In genomic region chr1:135639853-135640252, GRCm38 (mm10) we compare ENCODE assay signal across 17 mouse cellular contexts. TPM values are rescaled to one million over a fixed set of nuclear protein-coding genes. Genes with fewer than 3 reads are reported as not detected.
DNase-seq lines count a peak whose midpoint lies in the region; ATAC-seq and TF ChIP-seq lines count a peak whose summit lies in the region.
"Had no signal": no experiment of that assay in that cellular context is flagged by ENCODE, and none has a peak within 500 bp of the region (broad histone marks: within the 10 kb centered on the region; RNA-seq: fewer than 3 reads in every experiment).

No protein-coding gene starts in this region.

- H3K27me3 ChIP-seq in lung, postnatal 0 days (replicated peaks; ENCODE audit: insufficient read depth, low read length), result no peaks in the 10 kb centered on the region
- H3K27me3 ChIP-seq: heart, embryonic 12.5 days; Patski had no signal

- TF ChIP-seq CTCF in lung, postnatal 0 days (IDR thresholded peaks at IDR 0.05), result no peak

- TF ChIP-seq EP300 in lung, postnatal 0 days (IDR thresholded peaks at IDR 0.05), result no peak

- 90% methylated on average over 7 of the region's 7 CpGs for whole genome bisulfite sequencing in lung, postnatal 0 days

- DNase-seq in lung, postnatal 0 days (ENCODE audit: low spot score), result peak; percentile 25
- DNase-seq in lung, postnatal 36 days, result no peak
- DNase-seq in MN1 (ENCODE audit: low spot score), result peak; percentile 54
- DNase-seq in natural killer cell, adult 2 months (ENCODE audit: low spot score in 2 of 2), result no peak
- no peak for DNase-seq in right cerebral cortex, adult 18-20 months
- DNase-seq: adrenal gland, postnatal 25 days; cerebellum, adult 2 months; cerebellum, postnatal 10 days; heart, postnatal 36 days had no signal

- H3K9ac ChIP-seq in lung, postnatal 0 days (replicated peaks; ENCODE audit: low read depth), result no peak overlapping the region
- H3K9ac ChIP-seq: heart, embryonic 12.5 days had no signal

- H3K9me3 ChIP-seq in lung, postnatal 0 days (ENCODE audit: low read length), result no peaks in the 10 kb centered on the region
- H3K9me3 ChIP-seq: embryonic facial prominence, embryonic 10.5 days; heart, embryonic 12.5 days had no signal

- no peak overlapping the region for H3K4me3 ChIP-seq in lung, postnatal 0 days (ENCODE audit: low read depth, low read length)
- H3K4me3 ChIP-seq: embryonic facial prominence, embryonic 10.5 days; heart, embryonic 12.5 days had no signal

- no peak for ATAC-seq in lung, postnatal 0 days
- peak; percentile 66 for ATAC-seq in megakaryocyte, adult 5-6 weeks (ENCODE audit: poor library complexity, severe bottlenecking)
- ATAC-seq: activated CD4-positive, CD25-positive, alpha-beta regulatory T cell, adult 4 months; forebrain, embryonic 14.5 days; hindbrain, embryonic 16.5 days; inflammation-experienced regulatory T-cells, adult 6 months; Patski had no signal

- peaks cover 6% of the 10 kb centered on the region; the same call in 1 of the 2 replicates for H3K4me1 ChIP-seq in lung, postnatal 0 days (ENCODE audit: insufficient read depth, low read depth, low read length)

- H3K36me3 ChIP-seq in lung, postnatal 0 days (ENCODE audit: insufficient read depth, low read length), result no peaks in the 10 kb centered on the region
- H3K36me3 ChIP-seq: embryonic facial prominence, embryonic 10.5 days; heart, embryonic 12.5 days had no signal

- no peak overlapping the region for H3K4me2 ChIP-seq in lung, postnatal 0 days (replicated peaks; ENCODE audit: low read depth, low read length)
- H3K4me2 ChIP-seq: heart, embryonic 12.5 days had no signal

- H3K27ac ChIP-seq in lung, postnatal 0 days (ENCODE audit: low read length), result no peak overlapping the region
- H3K27ac ChIP-seq: embryonic facial prominence, embryonic 10.5 days had no signal

RNA-seq across cellular contexts. Expression of gene Nav1, which starts 32.8 kb away (rescaled TPM):
- 5.7 and 6.1 TPM in 2 replicates for polyA plus RNA-seq in lung, postnatal 0 days (2015; fragmentation: Nextera tagmentation; extraction: Ambion mirVana)
- total RNA-seq in megakaryocyte, adult 5-6 weeks (2015), result 36.2 and 44.1 TPM in 2 replicates
- 6.2 and 10.8 TPM in 2 replicates for total RNA-seq in megakaryocyte, adult 5-6 weeks (2017)

Comparison
In these comparisons a context has a peak if more than half of its experiments do, and no peak if none do; other contexts are left out.
1. DNase-seq: peak in lung, postnatal 0 days (single experiment) and MN1 (single experiment); none in lung, postnatal 36 days (single experiment), natural killer cell, adult 2 months (0 of 2) and right cerebral cortex, adult 18-20 months (single experiment).